Mouse (Mus musculus): ENCODE data around the gene Mtf1. TPM values are rescaled to one million over a fixed set of nuclear protein-coding genes. Genes with fewer than 3 reads are reported as not detected.
A peak's percentile ranks its signal among the peaks of the same experiment; 100 is the strongest.

Mtf1 gene
- polyA plus RNA-seq, 1 experiment from 2014 or later = 10.6 TPM

DNA sequence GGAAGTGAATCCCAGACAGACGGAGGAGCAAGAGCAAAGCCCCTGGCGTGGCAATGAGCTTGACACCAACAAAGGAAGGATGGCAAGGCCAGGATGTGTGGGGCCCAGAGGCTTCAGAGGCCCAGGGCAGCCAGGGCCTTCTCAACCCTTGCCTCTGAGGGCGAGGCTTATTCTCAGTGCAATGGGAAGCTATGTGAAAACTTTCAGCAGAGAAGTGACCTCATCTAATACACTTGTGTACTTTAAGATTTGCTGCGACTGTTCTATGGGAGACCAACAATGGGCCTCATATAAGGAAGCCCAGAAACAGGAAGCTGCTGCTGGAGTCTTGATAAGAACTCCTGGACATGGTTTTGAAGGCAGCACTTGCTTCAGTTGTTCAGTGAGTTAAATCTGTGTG lies 29.8 kb upstream of the Mtf1 start:
- Histone ChIP-seq H3K36me3 (ENCODE audit: control insufficient read depth, insufficient read depth, low read length) (no peaks in the 10 kb centered on the region), H3K9ac (ENCODE audit: low read length) (peak overlapping the region; percentile 52), H3K4me1 (replicated peaks; ENCODE audit: control insufficient read depth, insufficient read depth) (no peaks in the 10 kb centered on the region; the same call in 1 of the 2 replicates), H3K27ac (replicated peaks) (peak overlapping the region; percentile 85), H3K27me3 (ENCODE audit: control insufficient read depth, insufficient read depth, low read length) (no peaks in the 10 kb centered on the region), H3K9me3 (ENCODE audit: control insufficient read depth, low read length) (no peaks in the 10 kb centered on the region), H3K4me3 (ENCODE audit: low read depth, low read length) (no peak overlapping the region), H3K4me2 (replicated peaks; ENCODE audit: low read depth) (no peak overlapping the region)
- no peak for TF ChIP-seq CTCF (IDR thresholded peaks at IDR 0.05; ENCODE audit: low read depth)
- TF ChIP-seq EP300 (optimal IDR thresholded peaks at IDR 0.05) = no peak
- peak; percentile 57 for DNase-seq (ENCODE audit: low spot score)
- WGBS = 29% methylated on average over 4 of the region's 4 CpGs
- peak; percentile 95 for ATAC-seq (ENCODE audit: low FRiP score, low TSS enrichment)

DNA sequence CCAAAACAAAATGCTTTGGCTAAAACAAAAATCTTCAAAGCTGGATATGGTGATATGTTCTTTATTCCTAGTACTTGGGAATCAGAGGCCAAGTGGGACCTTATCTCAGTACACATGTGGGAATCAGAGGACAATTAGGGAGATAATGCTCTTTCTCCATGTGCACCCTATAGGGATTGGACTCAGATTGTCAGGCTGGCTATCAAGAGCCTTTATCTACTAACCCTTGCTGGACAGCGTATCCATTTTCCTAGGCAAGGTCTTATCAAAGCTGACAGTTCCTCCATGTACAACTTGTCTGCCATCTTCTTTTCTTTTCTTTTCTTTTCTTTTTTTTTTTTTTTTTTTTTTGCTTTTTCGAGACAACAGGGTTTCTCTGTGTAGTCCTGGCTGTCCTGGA lies 28.5 kb upstream of the Mtf1 start:
- DNase-seq (ENCODE audit: low spot score) (no peak), ATAC-seq (ENCODE audit: low FRiP score, low TSS enrichment) (no peak)
- Histone ChIP-seq H3K4me2 (replicated peaks; ENCODE audit: low read depth) (no peak overlapping the region), H3K4me3 (ENCODE audit: low read depth, low read length) (no peak overlapping the region), H3K9ac (ENCODE audit: low read length) (no peak overlapping the region), H3K4me1 (replicated peaks; ENCODE audit: control insufficient read depth, insufficient read depth) (no peaks in the 10 kb centered on the region), H3K27me3 (ENCODE audit: control insufficient read depth, insufficient read depth, low read length) (no peaks in the 10 kb centered on the region), H3K27ac (replicated peaks) (no peak overlapping the region), H3K9me3 (ENCODE audit: control insufficient read depth, low read length) (no peaks in the 10 kb centered on the region), H3K36me3 (ENCODE audit: control insufficient read depth, insufficient read depth, low read length) (no peaks in the 10 kb centered on the region)
- TF ChIP-seq EP300 (optimal IDR thresholded peaks at IDR 0.05) = no peak
- no peak for TF ChIP-seq CTCF (IDR thresholded peaks at IDR 0.05; ENCODE audit: low read depth)
- WGBS = 82% methylated on average over 1 of the region's 2 CpGs

DNA sequence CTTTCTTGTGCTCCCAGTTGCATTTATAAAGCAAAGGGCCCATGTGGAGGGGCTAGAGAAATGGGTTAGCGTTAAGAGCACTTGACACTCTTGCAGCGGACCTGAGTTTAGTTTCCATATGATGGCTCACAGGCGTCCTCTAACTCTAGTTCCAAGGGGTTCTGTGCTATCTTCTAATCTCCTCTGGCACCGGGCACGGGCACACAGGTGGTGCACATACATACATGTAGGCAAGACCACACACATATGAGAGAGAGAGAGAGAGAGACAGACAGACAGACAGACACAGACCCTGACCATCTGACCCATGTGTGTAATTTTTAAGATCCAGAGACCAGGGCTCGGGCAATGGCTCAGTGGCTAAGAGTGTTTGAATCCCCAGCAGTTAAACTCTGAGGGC lies 27.9 kb upstream of the Mtf1 start:
- no peak for ATAC-seq (ENCODE audit: low FRiP score, low TSS enrichment)
- WGBS = 93% methylated on average over 6 of the region's 6 CpGs
- Histone ChIP-seq H3K4me1 (replicated peaks; ENCODE audit: control insufficient read depth, insufficient read depth) (no peaks in the 10 kb centered on the region), H3K9ac (ENCODE audit: low read length) (no peak overlapping the region), H3K27ac (replicated peaks) (no peak overlapping the region), H3K9me3 (ENCODE audit: control insufficient read depth, low read length) (no peaks in the 10 kb centered on the region), H3K36me3 (ENCODE audit: control insufficient read depth, insufficient read depth, low read length) (peaks cover 3% of the 10 kb centered on the region; the same call in 1 of the 2 replicates), H3K27me3 (ENCODE audit: control insufficient read depth, insufficient read depth, low read length) (no peaks in the 10 kb centered on the region), H3K4me2 (replicated peaks; ENCODE audit: low read depth) (no peak overlapping the region), H3K4me3 (ENCODE audit: low read depth, low read length) (no peak overlapping the region)
- TF ChIP-seq EP300 (optimal IDR thresholded peaks at IDR 0.05) (no peak), CTCF (IDR thresholded peaks at IDR 0.05; ENCODE audit: low read depth) (no peak)
- DNase-seq (ENCODE audit: low spot score) = no peak

DNA sequence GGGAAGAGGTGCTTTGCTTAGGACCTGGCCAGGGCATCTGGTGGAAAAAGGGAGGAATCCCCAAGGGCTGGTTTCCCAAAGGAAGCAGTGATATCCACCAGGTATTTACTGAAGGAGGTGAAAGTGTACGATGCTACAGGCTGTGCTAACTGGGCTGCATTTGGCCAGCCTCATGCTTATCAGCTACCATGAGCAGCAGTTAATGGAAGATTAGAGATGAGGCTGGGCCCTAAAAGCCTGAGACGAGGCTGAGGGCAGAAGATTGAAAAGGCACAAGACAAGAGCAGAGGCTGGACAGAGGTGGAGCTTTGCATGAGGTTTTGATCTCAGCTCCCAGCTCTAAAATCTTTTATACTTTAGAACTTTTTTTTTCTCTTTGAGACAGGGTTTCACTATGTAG lies 27.5 kb upstream of the Mtf1 start:
- DNase-seq (ENCODE audit: low spot score) = no peak
- Histone ChIP-seq H3K9ac (ENCODE audit: low read length) (no peak overlapping the region), H3K4me3 (ENCODE audit: low read depth, low read length) (no peak overlapping the region), H3K36me3 (ENCODE audit: control insufficient read depth, insufficient read depth, low read length) (peaks cover 5% of the 10 kb centered on the region; the same call in 1 of the 2 replicates), H3K9me3 (ENCODE audit: control insufficient read depth, low read length) (no peaks in the 10 kb centered on the region), H3K27me3 (ENCODE audit: control insufficient read depth, insufficient read depth, low read length) (no peaks in the 10 kb centered on the region), H3K4me1 (replicated peaks; ENCODE audit: control insufficient read depth, insufficient read depth) (no peaks in the 10 kb centered on the region), H3K27ac (replicated peaks) (no peak overlapping the region), H3K4me2 (replicated peaks; ENCODE audit: low read depth) (no peak overlapping the region)
- ATAC-seq (ENCODE audit: low FRiP score, low TSS enrichment) = no peak
- TF ChIP-seq CTCF (IDR thresholded peaks at IDR 0.05; ENCODE audit: low read depth) (no peak), EP300 (optimal IDR thresholded peaks at IDR 0.05) (no peak)
- 70% methylated on average over 2 of the region's 2 CpGs for WGBS

DNA sequence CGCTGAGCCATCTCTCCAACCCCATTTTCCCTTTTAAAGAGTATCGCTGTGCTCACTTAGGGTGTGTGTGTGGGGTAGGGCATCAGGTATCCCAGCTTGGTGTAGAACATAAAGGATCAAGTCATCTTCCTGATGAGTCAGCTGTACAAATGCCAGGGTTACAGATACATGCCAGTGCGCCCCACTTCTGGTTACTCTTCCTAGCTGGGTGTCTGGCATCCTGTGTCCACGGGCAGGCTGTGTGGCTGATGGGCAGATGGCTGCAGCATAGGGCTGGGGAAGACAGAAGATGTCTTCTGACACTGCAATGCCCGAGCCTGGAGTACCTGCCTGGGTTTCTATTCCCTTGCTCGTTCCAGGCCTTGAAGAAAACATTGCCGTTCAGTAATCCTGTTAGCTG lies 20.5 kb upstream of the Mtf1 start:
- no peak for ATAC-seq (ENCODE audit: low FRiP score, low TSS enrichment)
- H3K9ac ChIP-seq (ENCODE audit: low read length) = no peak overlapping the region
- H3K4me2 ChIP-seq (replicated peaks; ENCODE audit: low read depth) = no peak overlapping the region
- no peaks in the 10 kb centered on the region for H3K9me3 ChIP-seq (ENCODE audit: control insufficient read depth, low read length)
- no peaks in the 10 kb centered on the region for H3K27me3 ChIP-seq (ENCODE audit: control insufficient read depth, insufficient read depth, low read length)
- peaks cover 17% of the 10 kb centered on the region for H3K36me3 ChIP-seq (ENCODE audit: control insufficient read depth, insufficient read depth, low read length)
- no peaks in the 10 kb centered on the region for H3K4me1 ChIP-seq (replicated peaks; ENCODE audit: control insufficient read depth, insufficient read depth)
- H3K4me3 ChIP-seq (ENCODE audit: low read depth, low read length) = no peak overlapping the region
- no peak overlapping the region for H3K27ac ChIP-seq (replicated peaks)
- DNase-seq (ENCODE audit: low spot score) = no peak
- 86% methylated on average over 7 of the region's 7 CpGs for WGBS
- no peak for TF ChIP-seq CTCF (IDR thresholded peaks at IDR 0.05; ENCODE audit: low read depth)
- no peak for TF ChIP-seq EP300 (optimal IDR thresholded peaks at IDR 0.05)

DNA sequence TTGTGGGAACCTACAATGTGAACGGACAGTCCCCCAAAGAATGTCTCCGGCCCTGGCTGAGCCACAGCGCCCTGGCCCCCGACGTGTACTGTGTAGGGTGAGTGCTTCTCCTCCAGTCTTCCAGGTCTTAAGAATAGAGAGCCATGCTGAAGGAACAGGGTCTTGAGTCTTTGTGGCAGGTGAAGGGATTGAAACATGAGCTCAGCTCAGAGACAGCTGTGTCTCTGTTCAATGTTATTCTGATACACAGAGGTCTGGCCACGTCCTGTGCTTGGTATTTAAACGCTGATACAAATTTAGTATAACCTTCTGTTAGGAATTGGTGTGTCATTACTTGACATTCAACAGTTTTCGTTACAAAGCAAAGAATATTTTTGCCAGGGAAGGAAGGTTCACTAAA lies 19.5 kb upstream of the Mtf1 start:
- H3K36me3 ChIP-seq (ENCODE audit: control insufficient read depth, insufficient read depth, low read length) = peaks cover 23% of the 10 kb centered on the region
- H3K27ac ChIP-seq (replicated peaks) = no peak overlapping the region
- WGBS = 91% methylated on average over 8 of the region's 8 CpGs
- ATAC-seq (ENCODE audit: low FRiP score, low TSS enrichment) (no peak), DNase-seq (ENCODE audit: low spot score) (no peak)
- TF ChIP-seq EP300 (optimal IDR thresholded peaks at IDR 0.05) (no peak), CTCF (IDR thresholded peaks at IDR 0.05; ENCODE audit: low read depth) (no peak)
- no peaks in the 10 kb centered on the region for H3K9me3 ChIP-seq (ENCODE audit: control insufficient read depth, low read length)
- H3K4me1 ChIP-seq (replicated peaks; ENCODE audit: control insufficient read depth, insufficient read depth) = no peaks in the 10 kb centered on the region
- H3K4me2 ChIP-seq (replicated peaks; ENCODE audit: low read depth) = no peak overlapping the region
- no peak overlapping the region for H3K9ac ChIP-seq (ENCODE audit: low read length)
- no peak overlapping the region for H3K4me3 ChIP-seq (ENCODE audit: low read depth, low read length)
- H3K27me3 ChIP-seq (ENCODE audit: control insufficient read depth, insufficient read depth, low read length) = no peaks in the 10 kb centered on the region
